Mouse (Mus musculus): Measurements from ENCODE around the gene Lrrc32. TPM values are rescaled to one million over a fixed set of nuclear protein-coding genes. Genes with fewer than 3 reads are reported as not detected.

The Lrrc32 gene
- polyA plus RNA-seq, 1 experiment from 2014 or later = 9.5 TPM

GRCm38 (mm10) chr7:98472529-98472928 lies 16.6 kb upstream of the Lrrc32 start:
- H3K27me3 ChIP-seq (ENCODE audit: control insufficient read depth, insufficient read depth, low read length) = no peaks in the 10 kb centered on the region
- no peaks in the 10 kb centered on the region for H3K4me1 ChIP-seq (ENCODE audit: control insufficient read depth, insufficient read depth, low read length)
- H3K9ac ChIP-seq (ENCODE audit: low read length) = no peak overlapping the region
- H3K4me3 ChIP-seq (replicated peaks; ENCODE audit: low read length) = no peak overlapping the region
- H3K9me3 ChIP-seq (replicated peaks; ENCODE audit: control insufficient read depth, low read length) = no peaks in the 10 kb centered on the region
- WGBS = 81% methylated on average over 2 of the region's 2 CpGs
- no peak overlapping the region for H3K4me2 ChIP-seq (ENCODE audit: low read depth, low read length)
- no peak overlapping the region for H3K27ac ChIP-seq (ENCODE audit: low read length)
- no peaks in the 10 kb centered on the region for H3K36me3 ChIP-seq (ENCODE audit: control insufficient read depth, insufficient read depth, low read length)
- no peak for ATAC-seq (ENCODE audit: insufficient read depth, low FRiP score)

GRCm38 (mm10) chr7:98474558-98474957 lies 14.5 kb upstream of the Lrrc32 start:
- Histone ChIP-seq H3K9ac (ENCODE audit: low read length) (no peak overlapping the region), H3K4me3 (replicated peaks; ENCODE audit: low read length) (no peak overlapping the region), H3K9me3 (replicated peaks; ENCODE audit: control insufficient read depth, low read length) (no peaks in the 10 kb centered on the region), H3K36me3 (ENCODE audit: control insufficient read depth, insufficient read depth, low read length) (no peaks in the 10 kb centered on the region), H3K4me2 (ENCODE audit: low read depth, low read length) (no peak overlapping the region), H3K4me1 (ENCODE audit: control insufficient read depth, insufficient read depth, low read length) (no peaks in the 10 kb centered on the region), H3K27me3 (ENCODE audit: control insufficient read depth, insufficient read depth, low read length) (no peaks in the 10 kb centered on the region), H3K27ac (ENCODE audit: low read length) (no peak overlapping the region)
- no peak for ATAC-seq (ENCODE audit: insufficient read depth, low FRiP score)
- WGBS = 81% methylated on average over 1 of the region's 1 CpGs

DNA sequence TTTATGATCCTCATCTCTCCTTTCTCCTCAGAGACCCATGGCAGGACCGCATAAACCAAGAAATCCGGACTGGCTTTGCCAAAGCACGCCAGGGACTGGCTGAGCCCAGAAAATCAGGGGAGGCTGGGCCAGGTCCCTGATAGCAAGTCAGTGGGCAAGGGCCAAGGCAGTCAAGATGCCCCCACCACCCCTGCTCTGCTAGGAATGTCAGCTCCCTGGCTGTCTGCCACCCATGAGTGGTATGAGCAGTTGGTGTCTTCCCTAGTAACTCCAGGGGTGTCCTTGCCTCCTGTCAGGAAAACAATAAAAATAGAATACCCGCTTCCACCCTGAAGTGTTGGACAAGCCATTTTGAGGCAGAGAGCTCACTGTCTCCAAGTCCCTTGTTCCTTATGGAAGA lies 11.9 kb upstream of the Lrrc32 start:
- WGBS = 78% methylated on average over 4 of the region's 4 CpGs
- H3K4me2 ChIP-seq (ENCODE audit: low read depth, low read length) = no peak overlapping the region
- H3K4me3 ChIP-seq (replicated peaks; ENCODE audit: low read length) = no peak overlapping the region
- H3K9me3 ChIP-seq (replicated peaks; ENCODE audit: control insufficient read depth, low read length) = no peaks in the 10 kb centered on the region
- H3K4me1 ChIP-seq (ENCODE audit: control insufficient read depth, insufficient read depth, low read length) = peaks cover 4% of the 10 kb centered on the region; the same call in 1 of the 2 replicates
- H3K36me3 ChIP-seq (ENCODE audit: control insufficient read depth, insufficient read depth, low read length) = no peaks in the 10 kb centered on the region
- H3K27me3 ChIP-seq (ENCODE audit: control insufficient read depth, insufficient read depth, low read length) = no peaks in the 10 kb centered on the region
- no peak for ATAC-seq (ENCODE audit: insufficient read depth, low FRiP score)
- no peak overlapping the region for H3K9ac ChIP-seq (ENCODE audit: low read length)
- no peak overlapping the region for H3K27ac ChIP-seq (ENCODE audit: low read length)

- H3K4me1 ChIP-seq (ENCODE audit: control insufficient read depth, insufficient read depth, low read length) = peaks cover 18% of the 10 kb centered on the region
- H3K27me3 ChIP-seq (ENCODE audit: control insufficient read depth, insufficient read depth, low read length) = no peaks in the 10 kb centered on the region
- H3K27ac ChIP-seq (ENCODE audit: low read length) = no peak overlapping the region
- no peak overlapping the region for H3K4me3 ChIP-seq (replicated peaks; ENCODE audit: low read length)
- WGBS = 79% methylated on average over 1 of the region's 1 CpGs
- H3K9ac ChIP-seq (ENCODE audit: low read length) = no peak overlapping the region
- ATAC-seq (ENCODE audit: insufficient read depth, low FRiP score) = no peak
- H3K4me2 ChIP-seq (ENCODE audit: low read depth, low read length) = no peak overlapping the region
- no peaks in the 10 kb centered on the region for H3K9me3 ChIP-seq (replicated peaks; ENCODE audit: control insufficient read depth, low read length)
- H3K36me3 ChIP-seq (ENCODE audit: control insufficient read depth, insufficient read depth, low read length) = no peaks in the 10 kb centered on the region
Observed at GRCm38 (mm10) chr7:98480481-98480880, 8.6 kb upstream of the Lrrc32 start.

- peak; percentile 38; the same call in 1 of the 2 replicates for ATAC-seq (ENCODE audit: insufficient read depth, low FRiP score)
- peaks cover 20% of the 10 kb centered on the region for H3K4me1 ChIP-seq (ENCODE audit: control insufficient read depth, insufficient read depth, low read length)
- peak overlapping the region; percentile 24; the same call in 1 of the 2 replicates for H3K9ac ChIP-seq (ENCODE audit: low read length)
- H3K4me2 ChIP-seq (ENCODE audit: low read depth, low read length) = no peak overlapping the region
- WGBS = 20% methylated on average over 9 of the region's 9 CpGs
- no peaks in the 10 kb centered on the region for H3K27me3 ChIP-seq (ENCODE audit: control insufficient read depth, insufficient read depth, low read length)
- no peaks in the 10 kb centered on the region for H3K9me3 ChIP-seq (replicated peaks; ENCODE audit: control insufficient read depth, low read length)
- no peaks in the 10 kb centered on the region for H3K36me3 ChIP-seq (ENCODE audit: control insufficient read depth, insufficient read depth, low read length)
- H3K4me3 ChIP-seq (replicated peaks; ENCODE audit: low read length) = no peak overlapping the region
- H3K27ac ChIP-seq (ENCODE audit: low read length) = no peak overlapping the region
Observed at GRCm38 (mm10) chr7:98481066-98481734, 7.9 kb upstream of the Lrrc32 start.

- H3K4me1 ChIP-seq (ENCODE audit: control insufficient read depth, insufficient read depth, low read length) = peaks cover 25% of the 10 kb centered on the region
- H3K4me2 ChIP-seq (ENCODE audit: low read depth, low read length) = no peak overlapping the region
- no peaks in the 10 kb centered on the region for H3K36me3 ChIP-seq (ENCODE audit: control insufficient read depth, insufficient read depth, low read length)
- 86% methylated on average over 8 of the region's 8 CpGs for WGBS
- H3K27ac ChIP-seq (ENCODE audit: low read length) = peak overlapping the region; percentile 81; the same call in 1 of the 2 replicates
- no peak overlapping the region for H3K4me3 ChIP-seq (replicated peaks; ENCODE audit: low read length)
- H3K9ac ChIP-seq (ENCODE audit: low read length) = no peak overlapping the region
- ATAC-seq (ENCODE audit: insufficient read depth, low FRiP score) = no peak
- no peaks in the 10 kb centered on the region for H3K27me3 ChIP-seq (ENCODE audit: control insufficient read depth, insufficient read depth, low read length)
- H3K9me3 ChIP-seq (replicated peaks; ENCODE audit: control insufficient read depth, low read length) = no peaks in the 10 kb centered on the region
Observed at GRCm38 (mm10) chr7:98481861-98482260, 7.2 kb upstream of the Lrrc32 start.

DNA sequence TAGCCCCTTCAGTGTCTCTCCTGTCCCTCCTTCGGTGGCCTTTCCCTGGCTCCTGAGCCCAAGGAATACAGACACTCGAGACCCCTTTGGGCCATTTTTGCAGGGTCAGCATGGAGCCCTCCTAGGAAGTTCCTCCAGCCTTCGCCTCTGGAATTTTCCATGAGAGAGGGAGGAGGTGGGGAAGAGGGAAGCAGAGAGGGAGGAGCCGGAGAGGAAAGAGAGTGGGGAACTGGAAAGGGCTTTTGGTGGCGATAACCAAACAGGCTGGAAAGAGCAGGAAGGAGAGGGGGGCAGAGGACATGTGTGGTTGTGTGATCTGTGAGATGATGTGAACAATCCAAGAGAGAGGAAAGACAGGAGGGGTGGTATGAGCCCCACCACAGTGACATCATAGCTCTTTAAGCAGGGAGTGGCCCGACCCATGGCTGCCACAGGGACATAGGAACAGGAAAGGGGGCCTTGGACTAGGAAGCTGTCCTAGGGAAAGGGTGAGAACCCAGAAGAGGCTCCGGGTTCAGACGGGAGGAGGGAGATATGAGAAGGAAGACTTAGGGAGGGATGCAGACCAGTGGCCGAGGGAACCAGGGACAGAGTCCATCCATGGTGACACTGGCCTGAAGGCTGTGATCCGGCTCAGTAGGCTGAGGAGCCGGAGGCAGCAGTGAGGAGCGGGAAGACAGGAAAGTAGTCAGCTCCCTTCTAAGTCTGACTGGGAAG lies 6.4 kb upstream of the Lrrc32 start:
- no peaks in the 10 kb centered on the region for H3K9me3 ChIP-seq (replicated peaks; ENCODE audit: control insufficient read depth, low read length)
- no peak overlapping the region for H3K4me2 ChIP-seq (ENCODE audit: low read depth, low read length)
- H3K4me1 ChIP-seq (ENCODE audit: control insufficient read depth, insufficient read depth, low read length) = peaks cover 25% of the 10 kb centered on the region
- no peaks in the 10 kb centered on the region for H3K27me3 ChIP-seq (ENCODE audit: control insufficient read depth, insufficient read depth, low read length)
- ATAC-seq (ENCODE audit: insufficient read depth, low FRiP score) = peak; percentile 38; the same call in 1 of the 2 replicates
- 51% methylated on average over 12 of the region's 12 CpGs for WGBS
- no peaks in the 10 kb centered on the region for H3K36me3 ChIP-seq (ENCODE audit: control insufficient read depth, insufficient read depth, low read length)
- peak overlapping the region; percentile 81 for H3K27ac ChIP-seq (ENCODE audit: low read length)
- H3K4me3 ChIP-seq (replicated peaks; ENCODE audit: low read length) = no peak overlapping the region
- peak overlapping the region; percentile 40 for H3K9ac ChIP-seq (ENCODE audit: low read length)

DNA sequence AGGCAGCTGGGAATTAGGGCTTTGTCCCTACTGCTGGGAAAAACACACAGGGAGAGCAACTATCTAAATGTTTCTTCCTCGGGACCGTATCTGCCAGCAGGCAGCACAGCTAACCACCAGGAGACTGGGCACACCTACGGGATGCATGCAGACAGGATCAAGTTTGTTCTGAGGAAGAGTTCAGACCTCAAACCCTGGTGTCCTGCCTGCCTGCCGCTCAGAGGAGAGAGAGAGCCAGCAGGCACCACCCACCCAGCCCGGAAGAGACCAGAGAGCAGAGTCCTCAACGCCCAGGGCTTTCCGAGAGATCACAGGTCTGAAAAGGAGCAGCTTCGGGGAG lies 5.8 kb upstream of the Lrrc32 start:
- H3K4me3 ChIP-seq (replicated peaks; ENCODE audit: low read length) = no peak overlapping the region
- peaks cover 25% of the 10 kb centered on the region for H3K4me1 ChIP-seq (ENCODE audit: control insufficient read depth, insufficient read depth, low read length)
- H3K4me2 ChIP-seq (ENCODE audit: low read depth, low read length) = 0 out of 2 replicates have a peak overlapping the region, but pooled peaks have one; percentile 4
- H3K9ac ChIP-seq (ENCODE audit: low read length) = peak overlapping the region; percentile 40
- ATAC-seq (ENCODE audit: insufficient read depth, low FRiP score) = no peak
- peak overlapping the region; percentile 81 for H3K27ac ChIP-seq (ENCODE audit: low read length)
- no peaks in the 10 kb centered on the region for H3K9me3 ChIP-seq (replicated peaks; ENCODE audit: control insufficient read depth, low read length)
- no peaks in the 10 kb centered on the region for H3K27me3 ChIP-seq (ENCODE audit: control insufficient read depth, insufficient read depth, low read length)
- H3K36me3 ChIP-seq (ENCODE audit: control insufficient read depth, insufficient read depth, low read length) = no peaks in the 10 kb centered on the region
- 24% methylated on average over 8 of the region's 8 CpGs for WGBS

GRCm38 (mm10) chr7:98484878-98485277 lies 4.2 kb upstream of the Lrrc32 start:
- H3K4me1 ChIP-seq (ENCODE audit: control insufficient read depth, insufficient read depth, low read length) = peaks cover 25% of the 10 kb centered on the region
- 82% methylated on average over 3 of the region's 3 CpGs for WGBS
- no peaks in the 10 kb centered on the region for H3K9me3 ChIP-seq (replicated peaks; ENCODE audit: control insufficient read depth, low read length)
- H3K27me3 ChIP-seq (ENCODE audit: control insufficient read depth, insufficient read depth, low read length) = no peaks in the 10 kb centered on the region
- no peak for ATAC-seq (ENCODE audit: insufficient read depth, low FRiP score)
- H3K36me3 ChIP-seq (ENCODE audit: control insufficient read depth, insufficient read depth, low read length) = no peaks in the 10 kb centered on the region
- H3K4me2 ChIP-seq (ENCODE audit: low read depth, low read length) = no peak overlapping the region
- H3K4me3 ChIP-seq (replicated peaks; ENCODE audit: low read length) = no peak overlapping the region
- H3K9ac ChIP-seq (ENCODE audit: low read length) = no peak overlapping the region
- no peak overlapping the region for H3K27ac ChIP-seq (ENCODE audit: low read length)
